Mouse (Mus musculus) hindbrain, embryonic 12.5 days (tissue): ENCODE measurements around the gene Sycp2l. TPM values are rescaled to one million over a fixed set of nuclear protein-coding genes. Genes with fewer than 3 reads are reported as not detected.
"Not testable (repeated sequence)": the region's sequence is repeated elsewhere in the genome, so short reads cannot be mapped to it uniquely, and the experiment has no call there.

Experiments used
- ATAC-seq: fragments of 200-750 bp; cut with Nextera tagmentation; 2 replicates; pipeline ENCODE4 v1.8.0; 2017; ENCODE audit warnings: moderate TSS enrichment; ENCODE audit not compliant: low FRiP score
- H3K27ac ChIP-seq: fragments of 300-500 bp; sonication (generic); 2 replicates; pipeline ENCODE4 v1.5.1; 2016; ENCODE audit warnings: mild to moderate bottlenecking
- H3K27me3 ChIP-seq: fragments of 300-500 bp; sonication (generic); 2 replicates; pipeline ENCODE4 v1.6.1; 2016; ENCODE audit warnings: mild to moderate bottlenecking
- H3K36me3 ChIP-seq: fragments of 300-500 bp; sonication (generic); 2 replicates; pipeline ENCODE4 v1.6.1; 2016; ENCODE audit warnings: mild to moderate bottlenecking
- H3K4me1 ChIP-seq: fragments of 300-500 bp; sonication (generic); 2 replicates; pipeline ENCODE4 v1.6.1; 2016
- H3K4me2 ChIP-seq: fragments of 300-500 bp; sonication (generic); replicated peaks from 2 replicates; pipeline ENCODE4 v1.6.1; 2016; ENCODE audit warnings: mild to moderate bottlenecking
- H3K4me3 ChIP-seq: fragments of 300-500 bp; sonication (generic); 2 replicates; pipeline ENCODE4 v1.5.1; 2016; ENCODE audit warnings: mild to moderate bottlenecking
- H3K9ac ChIP-seq: fragments of 300-500 bp; sonication (generic); 2 replicates; pipeline ENCODE4 v1.6.1; 2016; ENCODE audit warnings: mild to moderate bottlenecking, moderate library complexity
- H3K9me3 ChIP-seq: fragments of 300-500 bp; sonication (generic); replicated peaks from 2 replicates; pipeline ENCODE4 v1.6.1; 2016; ENCODE audit warnings: mild to moderate bottlenecking
- WGBS: fragments of 180-500 bp; shearing (Covaris S2); methylation state at CpG from one replicate; pipeline ENCODE4 v1.1.7; 2016; 5-methylcytosine and 5-hydroxymethylcytosine counted together
- polyA plus RNA-seq: library from polyadenylated mRNA; unstranded; fragments of >200 nt; fragmentation: Nextera tagmentation; extraction: Ambion mirVana; gene quantifications from 2 replicates; pipeline ENCODE4 v1.2.1, GENCODE M21; 2016

Sycp2l gene
- polyA plus RNA-seq, 1 experiment from 2014 or later, result not detected

GRCm38 (mm10) chr13:41145433-41145970 lies 31.4 kb downstream of the Sycp2l start:
- WGBS, result 65% methylated on average over 6 of the region's 6 CpGs
- no peak overlapping the region for H3K27ac ChIP-seq
- H3K9ac ChIP-seq, result no peak overlapping the region
- no peaks in the 10 kb centered on the region for H3K4me1 ChIP-seq
- no peak overlapping the region for H3K4me2 ChIP-seq
- H3K36me3 ChIP-seq, result no peaks in the 10 kb centered on the region
- H3K27me3 ChIP-seq, result no peaks in the 10 kb centered on the region
- no peak overlapping the region for H3K4me3 ChIP-seq
- no peak for ATAC-seq
- H3K9me3 ChIP-seq, result no peaks in the 10 kb centered on the region

GRCm38 (mm10) chr13:41146271-41146670 lies 32.2 kb downstream of the Sycp2l start:
- H3K4me1 ChIP-seq, result no peaks in the 10 kb centered on the region
- no peaks in the 10 kb centered on the region for H3K36me3 ChIP-seq
- 80% methylated on average over 10 of the region's 10 CpGs for WGBS
- ATAC-seq, result no peak
- H3K9ac ChIP-seq, result no peak overlapping the region
- no peak overlapping the region for H3K4me2 ChIP-seq
- no peak overlapping the region for H3K4me3 ChIP-seq
- H3K27ac ChIP-seq, result no peak overlapping the region
- no peaks in the 10 kb centered on the region for H3K9me3 ChIP-seq
- H3K27me3 ChIP-seq, result no peaks in the 10 kb centered on the region

GRCm38 (mm10) chr13:41153146-41153545 lies 39.0 kb downstream of the Sycp2l start:
- Histone ChIP-seq H3K36me3 (no peaks in the 10 kb centered on the region), H3K9ac (no peak overlapping the region), H3K4me1 (no peaks in the 10 kb centered on the region), H3K9me3 (no peaks in the 10 kb centered on the region), H3K27me3 (no peaks in the 10 kb centered on the region), H3K27ac (no peak overlapping the region), H3K4me2 (no peak overlapping the region), H3K4me3 (no peak overlapping the region)
- 87% methylated on average over 11 of the region's 11 CpGs for WGBS
- ATAC-seq, result no peak

- H3K27me3 ChIP-seq, result no peaks in the 10 kb centered on the region
- H3K4me2 ChIP-seq, result no peak overlapping the region
- WGBS, result 65% methylated on average over 5 of the region's 5 CpGs
- H3K4me1 ChIP-seq, result no peaks in the 10 kb centered on the region
- no peak overlapping the region for H3K9ac ChIP-seq
- no peaks in the 10 kb centered on the region for H3K9me3 ChIP-seq
- H3K36me3 ChIP-seq, result no peaks in the 10 kb centered on the region
- ATAC-seq, result no peak
- no peak overlapping the region for H3K4me3 ChIP-seq
- H3K27ac ChIP-seq, result no peak overlapping the region
Observed at GRCm38 (mm10) chr13:41158426-41158825, 44.3 kb downstream of the Sycp2l start.

- Histone ChIP-seq H3K4me3 (no peak overlapping the region), H3K27ac (no peak overlapping the region), H3K36me3 (peaks cover 74% of the 10 kb centered on the region), H3K9ac (no peak overlapping the region), H3K9me3 (no peaks in the 10 kb centered on the region), H3K4me2 (no peak overlapping the region), H3K27me3 (no peaks in the 10 kb centered on the region), H3K4me1 (no peaks in the 10 kb centered on the region)
- no peak for ATAC-seq
- 80% methylated on average over 6 of the region's 6 CpGs for WGBS
Observed at GRCm38 (mm10) chr13:41187886-41188285, 73.8 kb downstream of the Sycp2l start.

- ATAC-seq, result no peak
- 73% methylated on average over 3 of the region's 3 CpGs for WGBS
- H3K9me3 ChIP-seq, result no peaks in the 10 kb centered on the region
- H3K27ac ChIP-seq, result no peak overlapping the region
- H3K9ac ChIP-seq, result no peak overlapping the region
- H3K4me2 ChIP-seq, result no peak overlapping the region
- H3K4me1 ChIP-seq, result no peaks in the 10 kb centered on the region
- no peak overlapping the region for H3K4me3 ChIP-seq
- H3K36me3 ChIP-seq, result peaks cover 19% of the 10 kb centered on the region; the same call in 1 of the 2 replicates
- H3K27me3 ChIP-seq, result no peaks in the 10 kb centered on the region
Observed at GRCm38 (mm10) chr13:41195640-41196333, 81.7 kb downstream of the Sycp2l start.

- 78% methylated on average over 2 of the region's 2 CpGs for WGBS
- Histone ChIP-seq H3K36me3 (no peaks in the 10 kb centered on the region), H3K4me3 (no peak overlapping the region), H3K9me3 (no peaks in the 10 kb centered on the region), H3K4me1 (peaks cover 12% of the 10 kb centered on the region), H3K4me2 (no peak overlapping the region), H3K27me3 (no peaks in the 10 kb centered on the region), H3K9ac (no peak overlapping the region), H3K27ac (no peak overlapping the region)
- no peak for ATAC-seq
Observed at GRCm38 (mm10) chr13:41200861-41201260, 86.8 kb downstream of the Sycp2l start.

- Histone ChIP-seq H3K4me2 (no peak overlapping the region), H3K9ac (no peak overlapping the region), H3K9me3 (no peaks in the 10 kb centered on the region), H3K27me3 (no peaks in the 10 kb centered on the region), H3K27ac (no peak overlapping the region), H3K4me3 (no peak overlapping the region), H3K36me3 (no peaks in the 10 kb centered on the region), H3K4me1 (peaks cover 12% of the 10 kb centered on the region)
- ATAC-seq, result no peak
- 63% methylated on average over 7 of the region's 7 CpGs for WGBS
Observed at GRCm38 (mm10) chr13:41203289-41203688, 89.2 kb downstream of the Sycp2l start.

GRCm38 (mm10) chr13:41203691-41204090 lies 89.6 kb downstream of the Sycp2l start:
- no peak overlapping the region for H3K4me2 ChIP-seq
- H3K9me3 ChIP-seq, result no peaks in the 10 kb centered on the region
- peaks cover 12% of the 10 kb centered on the region for H3K4me1 ChIP-seq
- no peaks in the 10 kb centered on the region for H3K36me3 ChIP-seq
- no peak overlapping the region for H3K27ac ChIP-seq
- no peak overlapping the region for H3K9ac ChIP-seq
- H3K4me3 ChIP-seq, result no peak overlapping the region
- no peak for ATAC-seq
- WGBS, result 68% methylated on average over 9 of the region's 9 CpGs
- no peaks in the 10 kb centered on the region for H3K27me3 ChIP-seq

- H3K9ac ChIP-seq, H3K27me3 ChIP-seq, H3K36me3 ChIP-seq, H3K4me2 ChIP-seq, H3K9me3 ChIP-seq, H3K4me3 ChIP-seq, H3K27ac ChIP-seq, ATAC-seq: not testable (repeated sequence)
- H3K4me1 ChIP-seq, result peaks cover 12% of the 10 kb centered on the region
Observed at GRCm38 (mm10) chr13:41205568-41205967, 91.5 kb downstream of the Sycp2l start.

GRCm38 (mm10) chr13:41206241-41206640 lies 92.1 kb downstream of the Sycp2l start:
- H3K27ac ChIP-seq, result no peak overlapping the region
- no peak overlapping the region for H3K4me2 ChIP-seq
- no peak overlapping the region for H3K4me3 ChIP-seq
- H3K36me3 ChIP-seq, result no peaks in the 10 kb centered on the region
- peaks cover 12% of the 10 kb centered on the region for H3K4me1 ChIP-seq
- 95% methylated on average over 5 of the region's 5 CpGs for WGBS
- no peaks in the 10 kb centered on the region for H3K27me3 ChIP-seq
- no peak for ATAC-seq
- H3K9ac ChIP-seq, result no peak overlapping the region
- H3K9me3 ChIP-seq, result no peaks in the 10 kb centered on the region

- Histone ChIP-seq H3K27ac (no peak overlapping the region), H3K4me3 (no peak overlapping the region), H3K36me3 (no peaks in the 10 kb centered on the region), H3K4me1 (no peaks in the 10 kb centered on the region), H3K9ac (no peak overlapping the region), H3K27me3 (no peaks in the 10 kb centered on the region), H3K9me3 (no peaks in the 10 kb centered on the region), H3K4me2 (no peak overlapping the region)
- ATAC-seq, result no peak
- 86% methylated on average over 4 of the region's 4 CpGs for WGBS
Observed at GRCm38 (mm10) chr13:41211276-41211675, 97.2 kb downstream of the Sycp2l start.
